Mouse (Mus musculus): ENCODE data around the gene Tmem109.

DNA sequence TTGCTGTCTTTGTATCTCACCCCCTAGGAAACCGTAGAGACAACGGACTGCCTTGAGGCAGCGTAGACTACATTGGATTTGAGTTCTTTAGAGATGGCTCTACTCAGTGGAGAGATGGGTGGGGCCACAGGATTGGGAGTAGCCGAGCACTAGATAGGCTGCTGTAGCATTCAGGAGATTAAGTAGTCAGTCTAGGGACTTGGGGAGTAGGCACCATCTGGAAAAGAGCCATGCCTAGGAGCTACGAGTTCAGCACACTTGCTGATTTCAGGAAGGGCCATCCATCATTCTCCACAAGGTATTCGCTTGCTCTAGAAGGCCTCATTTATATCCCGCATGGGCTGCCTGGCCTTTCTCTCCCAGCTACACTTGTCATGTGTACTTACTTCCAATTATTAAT is 35.7 kb downstream of the Tmem109 start:
- TF ChIP-seq CTCF (IDR thresholded peaks at IDR 0.05; ENCODE audit: extremely low read depth, insufficient read length, insufficient replicate concordance, low read depth, low read length) (no peak), POLR2A (IDR thresholded peaks at IDR 0.05; ENCODE audit: low read depth, low read length) (no peak)

Data from small intestine, adult 2 months (tissue).